Mouse (Mus musculus) lung, embryonic 14.5 days (tissue): ENCODE data around the gene 4930519P11Rik. TPM values are rescaled to one million over a fixed set of nuclear protein-coding genes. Genes with fewer than 3 reads are reported as not detected.
A peak's percentile ranks its signal among the peaks of the same experiment; 100 is the strongest.

ENCODE experiments used
- ATAC-seq: fragments of 200-750 bp; cut with Nextera tagmentation; 2 replicates; pipeline ENCODE4 v1.8.0; 2017; ENCODE audit warnings: mild to moderate bottlenecking, moderate TSS enrichment, moderate library complexity; ENCODE audit not compliant: insufficient read depth
- DNase-seq: peaks from one replicate; pipeline ENCODE4 v3.0.0-alpha.2; 2015
- H3K27ac ChIP-seq: fragments of 300-500 bp; sonication (generic); 2 replicates; pipeline ENCODE4 v1.5.1; 2014; ENCODE audit warnings: low read depth, mild to moderate bottlenecking, moderate library complexity
- H3K27me3 ChIP-seq: fragments of 300-500 bp; sonication (generic); 2 replicates; pipeline ENCODE4 v1.6.1; 2014; ENCODE audit warnings: low read length, control low read depth; ENCODE audit not compliant: insufficient read depth
- H3K36me3 ChIP-seq: fragments of 300-500 bp; sonication (generic); 2 replicates; pipeline ENCODE4 v1.6.1; 2014; ENCODE audit warnings: control low read depth; ENCODE audit not compliant: insufficient read depth
- H3K4me1 ChIP-seq: fragments of 300-500 bp; sonication (generic); 2 replicates; pipeline ENCODE4 v1.6.1; 2014; ENCODE audit warnings: antibody characterized with exemption, control low read depth; ENCODE audit not compliant: insufficient read depth
- H3K4me2 ChIP-seq: fragments of 300-500 bp; sonication (generic); 2 replicates; pipeline ENCODE4 v1.6.1; 2014; ENCODE audit warnings: mild to moderate bottlenecking
- H3K4me3 ChIP-seq: fragments of 300-500 bp; sonication (generic); 2 replicates; pipeline ENCODE4 v1.5.1; 2014; ENCODE audit warnings: low read depth, low read length
- H3K9ac ChIP-seq: fragments of 300-500 bp; sonication (generic); 2 replicates; pipeline ENCODE4 v1.6.1; 2014
- H3K9me3 ChIP-seq: fragments of 300-500 bp; sonication (generic); 2 replicates; pipeline ENCODE4 v1.6.1; 2016; ENCODE audit warnings: low read depth, low read length, control low read depth
- CTCF ChIP-seq: IDR thresholded peaks from 2 replicates; pipeline ENCODE4 v1.5.1; 2016; ENCODE audit warnings: antibody characterized with exemption, low read depth
- WGBS: fragments of 180-500 bp; shearing (Covaris S2); extraction: QIAGEN DNeasy Blood & Tissue Kit; methylation state at CpG from one replicate; pipeline ENCODE4 v1.1.7; 2014; 5-methylcytosine and 5-hydroxymethylcytosine counted together
- polyA plus RNA-seq: library from polyadenylated mRNA; unstranded; fragments of >200 nt; fragmentation: Nextera tagmentation; extraction: Ambion mirVana; gene quantifications from 2 replicates; pipeline ENCODE4 v1.2.1, GENCODE M21; 2014

The 4930519P11Rik gene
- polyA plus RNA-seq, 1 experiment from 2014 or later: 0.83 TPM

DNA sequence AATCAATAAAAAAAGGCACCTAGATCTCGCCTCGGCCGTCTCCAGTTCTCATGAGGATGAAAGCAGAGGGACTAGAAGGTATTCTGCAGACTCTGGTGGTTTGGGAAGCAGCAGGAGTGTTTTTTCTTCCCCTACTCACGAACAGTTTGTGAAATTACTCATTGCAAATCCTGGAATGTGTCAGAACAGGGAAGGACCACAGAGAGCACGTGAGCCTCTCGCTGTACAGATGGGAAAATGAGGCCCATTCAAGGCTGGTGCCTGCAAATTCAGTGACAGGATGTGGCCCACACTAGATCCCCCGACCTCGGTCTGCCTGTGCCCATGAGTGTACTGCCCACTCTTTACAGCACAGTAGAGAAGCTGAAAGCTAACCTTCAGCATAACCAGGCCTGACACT, 41.3 kb downstream of the 4930519P11Rik start:
- ATAC-seq (no peak), DNase-seq (no peak)
- no peaks in the 10 kb centered on the region for H3K9me3 ChIP-seq
- 59% methylated on average over 8 of the region's 8 CpGs for WGBS
- H3K4me1 ChIP-seq: peaks cover 22% of the 10 kb centered on the region
- no peaks in the 10 kb centered on the region for H3K27me3 ChIP-seq
- no peak overlapping the region for H3K4me2 ChIP-seq
- H3K27ac ChIP-seq: no peak overlapping the region
- TF ChIP-seq CTCF: no peak
- no peak overlapping the region for H3K9ac ChIP-seq
- H3K4me3 ChIP-seq: no peak overlapping the region
- no peaks in the 10 kb centered on the region for H3K36me3 ChIP-seq

DNA sequence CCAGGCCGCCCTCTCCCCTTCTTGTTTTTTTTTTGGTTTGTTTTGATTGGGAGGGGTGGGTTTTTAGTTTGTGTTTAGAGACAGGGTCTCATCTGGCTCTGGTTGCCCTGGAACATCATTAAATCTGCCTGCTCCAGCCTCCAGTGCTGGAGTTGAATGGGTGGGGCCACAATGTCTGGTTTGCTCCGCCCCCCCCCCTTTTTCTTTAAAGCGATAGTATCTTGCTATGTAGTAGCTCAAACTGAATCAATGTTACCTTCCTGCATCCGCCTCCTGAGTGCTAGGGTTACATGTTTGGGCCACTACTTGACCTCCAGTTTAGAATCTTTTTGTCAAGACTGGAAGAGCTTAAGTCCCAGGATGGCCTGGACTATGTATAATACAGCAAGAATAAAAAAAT, 42.0 kb downstream of the 4930519P11Rik start:
- Histone ChIP-seq H3K27ac (no peak overlapping the region), H3K36me3 (no peaks in the 10 kb centered on the region), H3K4me3 (no peak overlapping the region), H3K27me3 (no peaks in the 10 kb centered on the region), H3K4me2 (no peak overlapping the region), H3K9ac (no peak overlapping the region), H3K9me3 (no peaks in the 10 kb centered on the region), H3K4me1 (peaks cover 22% of the 10 kb centered on the region)
- TF ChIP-seq CTCF: no peak
- WGBS: 74% methylated on average over 4 of the region's 4 CpGs
- ATAC-seq (no peak), DNase-seq (no peak)

DNA sequence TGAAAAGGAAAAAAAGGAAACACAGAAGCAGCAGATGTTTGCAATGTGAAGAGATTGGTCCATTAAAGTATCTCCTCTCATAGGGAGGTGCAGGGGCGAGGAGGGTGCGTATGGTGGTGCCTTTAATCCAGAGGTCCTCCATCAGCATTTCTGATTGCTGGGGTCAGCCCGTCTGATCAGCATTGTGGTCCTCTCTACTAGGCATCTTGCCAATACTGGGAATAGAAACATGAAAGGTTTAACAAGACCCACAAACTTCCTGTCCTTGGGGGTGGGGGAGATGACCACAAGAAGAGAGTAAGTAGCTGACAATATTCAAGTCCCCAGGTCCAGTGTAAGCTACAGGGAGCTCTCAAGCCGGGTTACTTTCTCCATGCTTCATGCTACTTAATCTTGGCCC, 42.6 kb downstream of the 4930519P11Rik start:
- Histone ChIP-seq H3K4me1 (peaks cover 22% of the 10 kb centered on the region), H3K4me2 (peak overlapping the region; percentile 84), H3K36me3 (peaks cover 3% of the 10 kb centered on the region; the same call in 1 of the 2 replicates), H3K27ac (peak overlapping the region; percentile 71; the same call in 1 of the 2 replicates), H3K9me3 (no peaks in the 10 kb centered on the region), H3K9ac (no peak overlapping the region), H3K4me3 (peak overlapping the region; percentile 87; the same call in 1 of the 2 replicates), H3K27me3 (no peaks in the 10 kb centered on the region)
- no peak for TF ChIP-seq CTCF
- 53% methylated on average over 4 of the region's 4 CpGs for WGBS
- ATAC-seq: no peak
- DNase-seq: peak; percentile 54

DNA sequence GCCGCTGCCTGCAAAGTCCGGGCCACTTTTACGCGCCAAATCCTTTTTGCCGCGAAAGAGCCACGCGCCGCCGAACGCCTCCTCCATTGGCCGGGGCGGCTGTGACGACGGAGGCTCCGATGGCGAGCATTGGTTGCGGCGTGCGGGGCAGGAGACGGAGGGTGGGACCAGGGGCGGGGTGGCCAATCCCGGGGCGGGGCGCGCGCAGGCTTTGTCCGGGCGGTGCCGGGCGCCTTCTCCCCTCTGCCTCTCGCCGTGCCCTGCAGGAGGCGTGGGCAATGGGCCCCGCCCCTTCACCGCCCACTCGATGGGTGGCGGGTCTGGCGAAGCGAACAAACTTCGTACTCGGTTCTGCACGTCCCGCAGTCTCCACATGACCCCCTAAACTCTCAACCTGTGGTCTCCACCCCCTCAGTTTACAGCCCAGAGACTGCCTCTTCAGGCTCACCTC, 43.4 kb downstream of the 4930519P11Rik start, which contains the start of gene E2f1:
TSS of gene E2f1 (minus strand) at position 57 of the 451 bp plus-strand sequence.
- Histone ChIP-seq H3K9me3 (no peaks in the 10 kb centered on the region), H3K9ac (peak within 1 kb of the TSS; percentile 82), H3K4me1 (peaks cover 22% of the 10 kb centered on the region), H3K27ac (peak within 1 kb of the TSS; percentile 94), H3K4me2 (peak within 1 kb of the TSS; percentile 84), H3K36me3 (peaks cover 3% of the 10 kb centered on the region; the same call in 1 of the 2 replicates), H3K27me3 (no peaks in the 10 kb centered on the region), H3K4me3 (peak within 1 kb of the TSS; percentile 87)
- peak; percentile 99 for DNase-seq
- under 1% methylated on average over 39 of the region's 44 CpGs for WGBS
- peak; percentile 97 for ATAC-seq
- TF ChIP-seq CTCF: no peak

DNA sequence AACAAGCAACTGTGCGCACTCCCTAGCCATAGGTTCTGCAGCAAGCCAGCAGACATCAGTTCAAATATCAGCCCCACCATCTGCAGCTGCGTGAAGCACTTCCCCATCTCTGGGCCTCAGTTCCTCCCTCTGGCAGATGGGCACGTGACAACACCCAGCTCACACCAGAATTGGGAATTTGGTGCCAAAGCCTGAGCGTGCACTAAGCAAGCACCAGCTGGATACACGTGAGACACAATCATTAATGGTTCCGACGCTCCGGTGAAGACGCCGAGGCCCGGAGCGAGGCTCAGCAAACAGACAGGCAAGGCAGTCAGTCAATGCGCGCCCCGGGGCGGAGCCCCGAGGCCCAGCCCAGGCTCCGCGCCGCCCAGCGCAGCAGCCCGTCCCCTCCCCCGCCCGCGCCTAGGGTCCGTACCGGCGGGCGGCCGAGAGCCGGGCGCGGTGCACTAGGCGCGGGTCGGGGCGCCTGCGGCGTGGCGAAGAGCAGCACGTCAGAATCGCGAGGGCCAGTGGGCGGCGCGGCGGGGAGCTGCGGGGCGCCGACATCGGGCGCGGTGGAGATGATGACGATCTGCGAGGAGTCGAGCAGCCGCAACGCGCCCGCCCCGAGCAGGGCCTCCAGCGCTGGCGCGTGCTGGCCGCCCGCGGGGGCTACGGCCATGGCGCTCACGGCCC, 44.0 kb downstream of the 4930519P11Rik start:
- Histone ChIP-seq H3K4me2 (peak overlapping the region; percentile 84), H3K36me3 (peaks cover 6% of the 10 kb centered on the region), H3K9me3 (no peaks in the 10 kb centered on the region), H3K9ac (peak overlapping the region; percentile 82), H3K4me3 (peak overlapping the region; percentile 87), H3K27me3 (no peaks in the 10 kb centered on the region), H3K27ac (peak overlapping the region; percentile 94), H3K4me1 (peaks cover 22% of the 10 kb centered on the region)
- peak; percentile 83 for DNase-seq
- peak; percentile 83 for ATAC-seq
- TF ChIP-seq CTCF: no peak
- under 1% methylated on average over 69 of the region's 70 CpGs for WGBS

DNA sequence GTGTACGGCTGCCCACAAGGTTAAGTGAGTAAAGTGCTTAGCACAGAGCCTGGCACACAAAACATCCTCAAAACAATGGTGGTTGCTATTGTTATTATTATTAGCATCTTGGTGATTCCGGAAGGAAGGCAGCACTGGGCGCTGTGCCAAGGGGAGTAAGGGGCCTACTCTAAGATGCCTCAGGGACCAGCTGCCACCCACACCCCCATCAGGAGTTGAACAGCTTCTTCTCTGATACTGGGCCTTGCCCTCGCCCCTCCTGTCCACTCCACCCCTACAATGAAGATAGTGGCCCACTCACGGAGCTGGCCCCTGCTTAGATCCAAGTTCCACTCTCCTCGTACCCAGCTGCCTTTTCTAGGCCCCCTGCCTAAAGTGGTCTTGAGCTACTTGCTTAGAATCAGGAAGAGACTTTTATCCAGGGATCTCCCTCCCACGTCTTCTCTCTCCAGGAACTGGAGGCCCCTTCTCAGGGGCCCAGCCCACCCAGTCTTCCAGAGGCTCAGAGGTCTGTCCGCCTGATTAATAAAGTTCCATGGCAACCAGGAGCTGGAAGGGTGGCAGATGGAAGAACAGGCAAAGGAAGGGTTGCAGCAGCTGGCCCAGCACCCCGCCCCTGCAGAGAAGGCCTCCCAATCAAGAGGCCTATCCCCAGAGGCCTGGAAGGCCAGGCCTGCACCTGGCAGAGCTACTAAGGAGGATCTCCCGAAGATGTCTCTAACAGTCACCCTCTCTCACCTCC, 44.7 kb downstream of the 4930519P11Rik start:
- H3K27ac ChIP-seq: peak overlapping the region; percentile 94
- DNase-seq (peak; percentile 82), ATAC-seq (peak; percentile 4; the same call in 1 of the 2 replicates)
- peaks cover 13% of the 10 kb centered on the region for H3K36me3 ChIP-seq
- no peaks in the 10 kb centered on the region for H3K9me3 ChIP-seq
- H3K4me1 ChIP-seq: peaks cover 22% of the 10 kb centered on the region
- H3K4me3 ChIP-seq: peak overlapping the region; percentile 87
- WGBS: 9% methylated on average over 10 of the region's 10 CpGs
- peak overlapping the region; percentile 84 for H3K4me2 ChIP-seq
- TF ChIP-seq CTCF: no peak
- no peaks in the 10 kb centered on the region for H3K27me3 ChIP-seq
- peak overlapping the region; percentile 82 for H3K9ac ChIP-seq

DNA sequence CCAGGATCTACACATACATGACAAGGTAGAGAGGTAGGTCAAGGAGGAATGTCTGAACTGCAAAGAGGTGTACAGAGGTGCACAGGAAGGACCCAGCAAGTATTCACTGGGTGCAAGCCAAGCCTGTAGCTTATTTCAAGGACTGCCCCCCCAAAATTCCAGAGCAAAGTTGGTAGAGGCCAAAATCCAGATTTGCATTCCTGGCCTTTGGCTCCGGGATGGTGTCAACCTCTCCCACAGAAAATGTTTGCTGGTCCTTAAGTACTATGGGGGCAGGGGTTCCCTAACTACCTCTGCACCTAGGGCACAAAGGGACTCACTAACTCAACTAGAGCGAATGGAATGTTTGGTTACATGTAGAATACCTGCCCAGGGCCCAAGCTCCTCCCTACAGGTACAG, 45.5 kb downstream of the 4930519P11Rik start:
- H3K36me3 ChIP-seq: peaks cover 20% of the 10 kb centered on the region
- ATAC-seq: no peak
- no peaks in the 10 kb centered on the region for H3K27me3 ChIP-seq
- peaks cover 22% of the 10 kb centered on the region for H3K4me1 ChIP-seq
- peak overlapping the region; percentile 87 for H3K4me3 ChIP-seq
- peak; percentile 42 for DNase-seq
- H3K4me2 ChIP-seq: peak overlapping the region; percentile 84
- peak overlapping the region; percentile 82; the same call in 1 of the 2 replicates for H3K9ac ChIP-seq
- peak overlapping the region; percentile 94 for H3K27ac ChIP-seq
- no peaks in the 10 kb centered on the region for H3K9me3 ChIP-seq
- 45% methylated on average over 2 of the region's 2 CpGs for WGBS
- no peak for TF ChIP-seq CTCF
